Mouse (Mus musculus) hindbrain, embryonic 15.5 days (tissue): ENCODE measurements around the gene Gm12258. TPM values are rescaled to one million over a fixed set of nuclear protein-coding genes. Genes with fewer than 3 reads are reported as not detected.
A peak's percentile ranks its signal among the peaks of the same experiment; 100 is the strongest.
"Not testable (repeated sequence)": the region's sequence is repeated elsewhere in the genome, so short reads cannot be mapped to it uniquely, and the experiment has no call there.

Experiments used
- ATAC-seq: fragments of 200-750 bp; cut with Nextera tagmentation; 2 replicates; pipeline ENCODE4 v1.8.0; 2017; ENCODE audit warnings: low read depth, moderate number of reproducible peaks, moderate TSS enrichment; ENCODE audit not compliant: low FRiP score
- H3K27ac ChIP-seq: fragments of 300-500 bp; sonication (generic); replicated peaks from 2 replicates; pipeline ENCODE4 v1.5.1; 2015; ENCODE audit warnings: mild to moderate bottlenecking, inconsistent platforms
- H3K27me3 ChIP-seq: fragments of 300-500 bp; sonication (generic); 2 replicates; pipeline ENCODE4 v1.6.1; 2015; ENCODE audit warnings: control low read depth, inconsistent platforms
- H3K36me3 ChIP-seq: fragments of 300-500 bp; sonication (generic); 2 replicates; pipeline ENCODE4 v1.6.1; 2015; ENCODE audit warnings: control low read depth, inconsistent platforms
- H3K4me1 ChIP-seq: fragments of 300-500 bp; sonication (generic); replicated peaks from 2 replicates; pipeline ENCODE4 v1.6.1; 2015; ENCODE audit warnings: control low read depth, inconsistent platforms
- H3K4me2 ChIP-seq: fragments of 300-500 bp; sonication (generic); 2 replicates; pipeline ENCODE4 v1.6.1; 2015; ENCODE audit warnings: moderate library complexity, mild to moderate bottlenecking, inconsistent platforms
- H3K4me3 ChIP-seq: fragments of 300-500 bp; sonication (generic); 2 replicates; pipeline ENCODE4 v1.5.1; 2015; ENCODE audit warnings: mild to moderate bottlenecking, inconsistent platforms
- H3K9ac ChIP-seq: fragments of 300-500 bp; sonication (generic); 2 replicates; pipeline ENCODE4 v1.6.1; 2015; ENCODE audit warnings: inconsistent platforms
- H3K9me3 ChIP-seq: fragments of 300-500 bp; sonication (generic); 2 replicates; pipeline ENCODE4 v1.6.1; 2016; ENCODE audit warnings: control low read depth, inconsistent platforms
- WGBS: fragments of 180-500 bp; shearing (Covaris S2); methylation state at CpG from one replicate; pipeline ENCODE4 v1.1.7; 2015; 5-methylcytosine and 5-hydroxymethylcytosine counted together
- polyA plus RNA-seq: library from polyadenylated mRNA; unstranded; fragments of >200 nt; fragmentation: Nextera tagmentation; extraction: Ambion mirVana; gene quantifications from 2 replicates; pipeline ENCODE4 v1.2.1, GENCODE M21; 2015

Gene Gm12258
- 21.1 and 22.4 TPM in 2 replicates for polyA plus RNA-seq

DNA sequence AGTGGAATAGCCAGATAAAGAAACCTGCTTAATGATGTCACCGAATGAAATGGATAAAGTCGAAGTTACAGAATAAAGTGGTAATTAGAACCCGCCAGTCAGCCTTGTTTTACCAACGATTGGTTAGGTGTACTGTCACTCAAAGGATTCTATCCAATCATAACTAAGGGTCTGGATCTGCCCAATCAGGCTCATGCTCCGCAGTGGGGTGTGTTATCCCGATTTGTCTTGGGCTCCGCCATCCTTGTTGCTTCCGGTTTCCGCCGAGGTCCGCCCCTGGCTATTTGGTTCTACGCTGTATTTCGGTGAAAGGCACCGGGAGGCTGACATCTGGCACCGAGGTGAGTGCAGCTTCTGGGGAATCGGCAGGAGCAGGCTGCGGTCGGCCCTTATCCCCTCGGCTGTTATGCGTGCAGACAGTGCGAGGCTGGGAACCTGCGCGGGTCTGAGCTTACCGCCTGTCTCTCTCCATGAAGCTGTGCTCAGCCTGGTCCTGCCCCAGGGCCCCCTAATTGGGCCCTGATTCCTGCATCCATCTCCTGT is at the start of gene Gm12258:
Gene Gm12258 (plus strand): TSS at position 240 of the 543 bp plus-strand sequence.
- Histone ChIP-seq H3K36me3 (peaks cover 31% of the 10 kb centered on the region), H3K4me1 (peaks cover 14% of the 10 kb centered on the region), H3K4me2 (peak within 1 kb of the TSS; percentile 79), H3K27me3 (no peaks in the 10 kb centered on the region), H3K9me3 (no peaks in the 10 kb centered on the region), H3K9ac (peak within 1 kb of the TSS; percentile 89), H3K27ac (peak within 1 kb of the TSS; percentile 88), H3K4me3 (peak within 1 kb of the TSS; percentile 61)
- under 1% methylated on average over 24 of the region's 24 CpGs for whole genome bisulfite sequencing
- peak; percentile 100 for ATAC-seq

GRCm38 (mm10) chr11:58799747-58800146 is 47.2 kb upstream of the Gm12258 start:
- Histone ChIP-seq H3K9ac (no peak overlapping the region), H3K4me2 (no peak overlapping the region), H3K36me3 (no peaks in the 10 kb centered on the region), H3K27ac (no peak overlapping the region), H3K9me3 (no peaks in the 10 kb centered on the region), H3K27me3 (no peaks in the 10 kb centered on the region), H3K4me1 (peaks cover 12% of the 10 kb centered on the region), H3K4me3 (no peak overlapping the region)
- 82% methylated on average over 5 of the region's 5 CpGs for WGBS
- no peak for ATAC-seq

DNA sequence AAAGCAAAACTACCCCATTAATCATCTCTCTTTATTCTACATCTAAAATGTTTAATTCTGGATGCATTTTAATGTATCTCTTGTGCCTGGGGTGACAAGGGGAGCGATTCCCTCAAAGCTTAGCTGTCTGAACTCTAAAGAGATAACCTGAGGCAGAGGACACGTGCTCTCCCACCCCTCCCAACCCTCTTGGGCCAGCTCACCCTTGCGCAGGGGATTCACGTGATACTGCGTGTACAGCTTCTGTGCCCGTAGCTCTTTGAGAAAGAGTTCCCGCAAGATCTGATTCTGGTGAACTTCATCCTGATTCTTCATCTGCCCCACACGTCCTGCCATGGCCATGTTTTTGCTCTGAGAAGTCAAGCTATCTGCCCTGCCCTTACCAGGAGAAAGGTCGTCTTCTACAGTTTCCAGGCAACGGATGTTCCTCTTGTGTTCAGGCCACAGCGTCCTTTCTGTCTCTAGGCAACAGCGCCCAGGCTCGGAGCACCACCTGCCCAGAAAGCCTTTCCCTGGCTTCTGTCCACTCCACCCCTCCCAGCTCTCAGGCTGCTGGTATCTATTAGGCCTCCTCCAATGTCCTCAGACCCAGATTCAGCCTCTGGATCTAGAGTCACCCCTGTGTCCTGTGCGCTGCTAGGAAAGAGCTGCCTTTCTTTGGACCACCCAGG is 45.3 kb upstream of the Gm12258 start, which contains the start of gene Fam183b:
Gene Fam183b (minus strand): TSS at position 403 of the 671 bp plus-strand sequence.
- Histone ChIP-seq H3K9me3 (no peaks in the 10 kb centered on the region), H3K9ac (peak within 1 kb of the TSS; percentile 16; the same call in 1 of the 2 replicates), H3K27me3 (no peaks in the 10 kb centered on the region), H3K27ac (no peak within 1 kb of the TSS), H3K4me3 (peak within 1 kb of the TSS; percentile 14; the same call in 1 of the 2 replicates), H3K4me2 (peak within 1 kb of the TSS; percentile 42), H3K36me3 (no peaks in the 10 kb centered on the region), H3K4me1 (peaks cover 12% of the 10 kb centered on the region)
- peak; percentile 78 for ATAC-seq
- 23% methylated on average over 14 of the region's 14 CpGs for WGBS

DNA sequence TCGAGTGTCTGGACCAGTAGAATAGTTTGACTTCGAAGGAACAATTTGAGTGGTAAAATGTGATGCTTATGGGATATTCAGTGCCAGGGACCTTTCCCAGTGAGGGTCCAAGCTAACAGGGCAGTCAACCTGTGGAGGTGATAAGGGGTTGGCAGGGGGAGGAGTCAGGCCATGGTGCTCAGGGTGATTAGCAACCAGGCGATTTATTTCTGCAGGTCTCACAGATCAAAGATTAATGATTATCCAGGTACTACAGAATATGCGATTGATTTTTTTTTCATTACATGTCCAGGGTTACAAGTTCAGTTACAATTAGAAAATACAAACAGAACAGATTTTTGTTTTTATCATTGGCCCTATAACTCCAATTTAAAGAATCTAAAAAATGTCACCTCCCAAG is 43.1 kb upstream of the Gm12258 start:
- H3K36me3 ChIP-seq: no peaks in the 10 kb centered on the region
- ATAC-seq: no peak

GRCm38 (mm10) chr11:58804393-58804792 is 42.6 kb upstream of the Gm12258 start:
- no peak overlapping the region for H3K4me2 ChIP-seq
- no peak overlapping the region for H3K27ac ChIP-seq
- H3K4me1 ChIP-seq: peaks cover 12% of the 10 kb centered on the region
- no peak for ATAC-seq
- no peak overlapping the region for H3K9ac ChIP-seq
- H3K36me3 ChIP-seq: no peaks in the 10 kb centered on the region
- H3K4me3 ChIP-seq: no peak overlapping the region
- no peaks in the 10 kb centered on the region for H3K9me3 ChIP-seq
- H3K27me3 ChIP-seq: no peaks in the 10 kb centered on the region
- WGBS: 85% methylated on average over 2 of the region's 2 CpGs

More for the DNA sequence above, 43.1 kb upstream of the Gm12258 start:
- Histone ChIP-seq H3K9ac (no peak overlapping the region), H3K4me3 (no peak overlapping the region), H3K27ac (no peak overlapping the region), H3K9me3 (no peaks in the 10 kb centered on the region), H3K27me3 (no peaks in the 10 kb centered on the region), H3K4me1 (peaks cover 12% of the 10 kb centered on the region), H3K4me2 (no peak overlapping the region)
- WGBS: 82% methylated on average over 4 of the region's 4 CpGs

DNA sequence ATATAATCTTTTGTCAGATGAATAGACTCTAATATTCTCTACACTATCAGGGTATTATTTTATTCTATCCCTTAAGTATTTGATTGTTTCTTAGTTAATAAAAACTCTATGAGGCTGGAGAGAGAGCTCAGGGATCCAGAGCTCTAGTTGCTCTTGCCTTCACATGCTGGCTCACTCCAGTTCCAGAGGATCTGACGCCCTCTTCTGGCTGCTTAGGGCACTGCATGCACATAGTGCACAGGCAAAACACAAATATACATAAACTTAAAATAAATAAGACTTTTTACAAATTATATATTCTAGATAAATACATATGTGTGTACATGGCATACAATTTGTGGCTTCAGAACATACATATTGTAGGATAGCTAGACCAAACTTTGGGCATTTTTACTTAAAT is 35.0 kb upstream of the Gm12258 start:
- no peaks in the 10 kb centered on the region for H3K27me3 ChIP-seq
- H3K27ac ChIP-seq: no peak overlapping the region
- 3% methylated on average over 1 of the region's 1 CpGs for WGBS
- no peaks in the 10 kb centered on the region for H3K36me3 ChIP-seq
- H3K4me3 ChIP-seq: no peak overlapping the region
- ATAC-seq: no peak
- no peaks in the 10 kb centered on the region for H3K4me1 ChIP-seq
- H3K4me2 ChIP-seq: no peak overlapping the region
- H3K9me3 ChIP-seq: no peaks in the 10 kb centered on the region
- no peak overlapping the region for H3K9ac ChIP-seq

DNA sequence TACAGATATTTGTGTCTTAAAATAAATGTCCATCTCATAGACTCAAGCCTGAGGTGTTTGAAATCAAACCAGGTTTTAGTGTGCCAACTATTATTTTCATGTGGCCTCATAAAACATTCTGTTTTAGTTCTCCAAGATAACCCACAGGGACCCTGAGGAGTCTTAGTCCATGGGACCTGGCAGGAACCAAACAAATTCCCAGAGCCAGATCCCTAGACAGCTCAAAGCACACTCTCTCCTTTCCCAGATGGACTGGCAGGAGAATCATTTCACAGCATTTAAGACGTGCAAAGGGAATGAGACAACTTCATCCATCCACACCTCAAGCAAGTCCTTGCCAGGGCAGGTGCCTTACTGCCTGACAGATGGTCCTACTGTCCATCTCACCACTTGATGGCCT is 32.3 kb upstream of the Gm12258 start, which contains the start of gene Olfr313:
Gene Olfr313 (plus strand): TSS at position 301 of the 400 bp plus-strand sequence.
- 68% methylated on average over 1 of the region's 1 CpGs for WGBS

DNA sequence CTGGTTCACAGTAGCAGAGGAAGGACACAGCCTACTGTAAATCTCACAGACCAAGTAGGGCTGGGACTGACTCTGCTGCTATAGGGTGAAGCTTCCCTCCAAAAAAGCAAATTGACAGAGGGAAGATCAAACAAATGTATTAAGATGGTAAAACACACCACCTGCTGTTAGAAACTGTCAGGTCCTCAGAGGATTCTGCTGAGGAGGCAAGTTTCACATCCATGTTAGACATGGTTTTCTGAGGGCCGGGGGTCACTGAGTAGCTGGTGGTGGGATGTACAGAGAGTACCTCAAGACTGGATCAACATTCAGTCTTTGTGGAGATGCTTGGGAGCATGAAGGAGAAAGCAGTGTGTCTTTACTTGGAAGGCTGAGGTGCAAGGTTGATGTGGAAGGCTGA is 31.3 kb upstream of the Gm12258 start:
- H3K36me3 ChIP-seq: no peaks in the 10 kb centered on the region
- ATAC-seq: no peak
- 84% methylated on average over 1 of the region's 1 CpGs for WGBS

More for the DNA sequence above, 32.3 kb upstream of the Gm12258 start, which contains the start of gene Olfr313:
- not testable (repeated sequence) for H3K4me3 ChIP-seq, H3K4me2 ChIP-seq, H3K27ac ChIP-seq, ATAC-seq, H3K9me3 ChIP-seq, H3K27me3 ChIP-seq, H3K9ac ChIP-seq, H3K4me1 ChIP-seq, H3K36me3 ChIP-seq

GRCm38 (mm10) chr11:58828937-58829336 is 18.0 kb upstream of the Gm12258 start, which contains the start of gene Olfr312:
TSS of gene Olfr312 (plus strand) at chr11:58829237.
- H3K27me3 ChIP-seq, H3K4me3 ChIP-seq, H3K27ac ChIP-seq, ATAC-seq, H3K36me3 ChIP-seq, H3K9ac ChIP-seq, H3K4me2 ChIP-seq, H3K9me3 ChIP-seq, H3K4me1 ChIP-seq: not testable (repeated sequence)

More for the DNA sequence above, 31.3 kb upstream of the Gm12258 start:
- Histone ChIP-seq H3K4me3 (no peak overlapping the region), H3K27ac (no peak overlapping the region), H3K9ac (no peak overlapping the region), H3K4me2 (no peak overlapping the region), H3K9me3 (no peaks in the 10 kb centered on the region), H3K27me3 (no peaks in the 10 kb centered on the region), H3K4me1 (no peaks in the 10 kb centered on the region)

DNA sequence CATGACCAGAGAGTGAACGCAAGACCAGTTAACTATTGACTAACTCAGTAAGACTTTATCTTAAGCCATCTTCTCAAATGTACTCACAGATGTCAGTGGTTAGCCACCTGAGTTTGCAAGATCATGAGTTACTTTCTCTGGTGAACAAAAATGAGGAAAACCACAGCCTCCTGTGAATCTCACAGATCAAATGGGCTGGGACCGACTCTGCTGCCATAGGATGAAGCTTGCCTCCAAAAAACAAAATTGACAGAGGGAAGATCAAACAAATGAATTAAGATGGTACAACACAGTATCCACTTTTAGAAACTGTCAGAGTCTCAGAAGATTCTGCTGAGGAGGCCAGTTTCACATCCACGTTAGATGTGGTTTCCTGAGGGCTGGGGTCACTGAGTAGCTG is 17.2 kb upstream of the Gm12258 start:
- H3K9ac ChIP-seq: no peak overlapping the region
- H3K4me2 ChIP-seq: no peak overlapping the region
- no peak overlapping the region for H3K27ac ChIP-seq
- H3K4me1 ChIP-seq: no peaks in the 10 kb centered on the region
- no peak overlapping the region for H3K4me3 ChIP-seq
- no peaks in the 10 kb centered on the region for H3K9me3 ChIP-seq
- WGBS: 83% methylated on average over 3 of the region's 3 CpGs
- H3K36me3 ChIP-seq: no peaks in the 10 kb centered on the region
- no peak for ATAC-seq
- no peaks in the 10 kb centered on the region for H3K27me3 ChIP-seq

DNA sequence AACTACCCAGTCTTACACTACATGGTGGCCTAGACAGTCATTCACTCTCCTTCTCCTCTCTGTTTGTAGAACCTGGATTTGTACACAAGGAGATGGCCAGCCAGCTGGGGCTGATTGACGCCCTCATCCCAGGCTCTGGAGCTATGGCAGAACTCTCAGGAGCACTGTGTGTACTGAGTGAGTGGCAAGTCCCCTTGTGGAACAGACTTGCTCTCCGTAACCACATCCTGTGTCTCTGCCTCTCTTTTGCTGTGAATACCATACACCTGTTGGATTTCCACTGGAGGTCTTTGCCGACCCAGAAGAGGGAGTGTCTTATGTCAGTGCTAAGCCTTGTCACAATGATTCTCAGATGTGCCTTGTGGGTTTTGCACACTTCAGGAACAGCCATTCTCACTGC is 14.4 kb upstream of the Gm12258 start:
- 89% methylated on average over 3 of the region's 3 CpGs for WGBS

GRCm38 (mm10) chr11:58838951-58839350 is 8.0 kb upstream of the Gm12258 start, which contains the start of gene Olfr311:
TSS of gene Olfr311 (plus strand) at chr11:58839251.
- not testable (repeated sequence) for H3K27ac ChIP-seq, H3K4me2 ChIP-seq, H3K4me3 ChIP-seq, H3K4me1 ChIP-seq, H3K9me3 ChIP-seq, H3K9ac ChIP-seq, H3K36me3 ChIP-seq, ATAC-seq, H3K27me3 ChIP-seq

More for the DNA sequence above, 14.4 kb upstream of the Gm12258 start:
- H3K27ac ChIP-seq, H3K9ac ChIP-seq, H3K4me1 ChIP-seq, H3K27me3 ChIP-seq, H3K4me3 ChIP-seq, H3K4me2 ChIP-seq, ATAC-seq, H3K36me3 ChIP-seq, H3K9me3 ChIP-seq: not testable (repeated sequence)
